Mouse (Mus musculus) urinary bladder, postnatal 25 days (tissue): ENCODE data around the gene Pten.
"Not testable (repeated sequence)": the region's sequence is repeated elsewhere in the genome, so short reads cannot be mapped to it uniquely, and the experiment has no call there.

Experiments
- DNase-seq: peaks from one replicate; pipeline ENCODE4 v3.0.0; 2022; ENCODE audit warnings: low spot score

Gene Pten

GRCm38 (mm10) chr19:32755104-32755791 lies 2.0 kb upstream of the Pten start:
- DNase-seq, result no peak

- DNase-seq, result peak; percentile 95
Observed at GRCm38 (mm10) chr19:32755792-32756635, 1.3 kb upstream of the Pten start.

GRCm38 (mm10) chr19:32756636-32756899 lies 729 bp upstream of the Pten start:
- DNase-seq, result no peak

DNA sequence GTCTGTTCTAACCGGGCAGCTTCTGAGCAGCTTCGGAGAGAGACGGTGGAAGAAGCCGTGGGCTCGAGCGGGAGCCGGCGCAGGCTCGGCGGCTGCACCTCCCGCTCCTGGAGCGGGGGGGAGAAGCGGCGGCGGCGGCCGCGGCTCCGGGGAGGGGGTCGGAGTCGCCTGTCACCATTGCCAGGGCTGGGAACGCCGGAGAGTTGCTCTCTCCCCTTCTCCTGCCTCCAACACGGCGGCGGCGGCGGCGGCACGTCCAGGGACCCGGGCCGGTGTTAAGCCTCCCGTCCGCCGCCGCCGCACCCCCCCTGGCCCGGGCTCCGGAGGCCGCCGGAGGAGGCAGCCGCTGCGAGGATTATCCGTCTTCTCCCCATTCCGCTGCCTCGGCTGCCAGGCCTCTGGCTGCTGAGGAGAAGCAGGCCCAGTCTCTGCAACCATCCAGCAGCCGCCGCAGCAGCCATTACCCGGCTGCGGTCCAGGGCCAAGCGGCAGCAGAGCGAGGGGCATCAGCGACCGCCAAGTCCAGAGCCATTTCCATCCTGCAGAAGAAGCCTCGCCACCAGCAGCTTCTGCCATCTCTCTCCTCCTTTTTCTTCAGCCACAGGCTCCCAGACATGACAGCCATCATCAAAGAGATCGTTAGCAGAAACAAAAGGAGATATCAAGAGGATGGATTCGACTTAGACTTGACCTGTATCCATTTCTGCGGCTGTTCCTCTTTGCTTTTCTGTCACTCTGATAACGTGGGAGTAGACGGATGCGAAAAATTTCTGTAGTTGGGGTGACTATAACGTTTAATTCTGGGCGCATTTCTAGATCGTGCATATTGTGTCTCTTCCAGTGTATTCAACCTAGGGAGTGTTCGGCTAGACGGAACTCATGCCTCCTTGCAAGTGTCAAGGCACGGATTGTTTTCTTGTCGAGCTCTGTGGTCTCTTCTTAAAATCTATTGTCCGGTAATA lies 815 bp downstream of the Pten start:
- peak; percentile 47 for DNase-seq

GRCm38 (mm10) chr19:32758793-32759161 lies 1.5 kb downstream of the Pten start:
- DNase-seq, result no peak

- no peak for DNase-seq
Observed at GRCm38 (mm10) chr19:32759357-32760024, 2.2 kb downstream of the Pten start.

- DNase-seq, result no peak
Observed at GRCm38 (mm10) chr19:32760499-32760898, 3.2 kb downstream of the Pten start.

- DNase-seq, result no peak
Observed at GRCm38 (mm10) chr19:32761162-32761561, 3.9 kb downstream of the Pten start.

DNA sequence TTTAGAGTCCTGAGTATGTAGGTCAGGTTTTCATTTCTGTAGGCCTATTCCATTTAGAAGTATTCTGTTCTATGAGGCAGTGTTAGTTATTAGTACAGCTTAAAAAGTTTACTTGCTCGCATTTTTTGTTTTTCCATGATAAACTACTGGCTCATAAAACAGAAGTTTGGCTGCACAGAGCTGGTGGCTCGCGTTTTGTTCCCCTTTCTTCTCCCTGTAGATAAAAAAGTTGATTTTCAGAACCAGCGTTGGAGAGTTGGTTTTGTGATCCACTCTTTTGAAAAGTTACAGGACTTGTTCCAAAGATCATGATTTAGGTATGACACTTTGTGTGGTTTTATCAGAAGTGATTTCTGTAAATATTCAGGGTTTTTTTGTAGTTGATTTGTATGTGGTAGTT lies 5.2 kb downstream of the Pten start:
- no peak for DNase-seq

DNA sequence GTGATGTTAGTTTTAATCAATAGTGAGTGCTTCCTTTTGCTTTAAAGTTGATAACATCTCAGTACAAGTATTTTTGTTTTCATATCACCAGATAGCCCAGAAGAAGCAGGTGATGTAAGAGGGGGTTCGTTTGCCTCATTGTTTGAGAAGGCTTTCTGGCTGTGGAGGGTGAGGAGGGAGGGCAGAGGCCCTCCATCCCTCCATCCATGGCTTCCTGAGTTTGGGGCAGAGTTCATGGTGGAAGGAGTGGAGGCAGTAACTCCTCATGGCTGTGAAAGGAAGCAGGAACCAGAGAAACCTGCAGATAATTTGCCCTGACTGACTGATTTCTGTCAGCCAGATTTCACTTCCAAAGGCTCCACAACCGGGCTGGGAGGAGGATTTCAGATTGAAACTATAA lies 21.1 kb downstream of the Pten start:
- DNase-seq, result no peak

DNA sequence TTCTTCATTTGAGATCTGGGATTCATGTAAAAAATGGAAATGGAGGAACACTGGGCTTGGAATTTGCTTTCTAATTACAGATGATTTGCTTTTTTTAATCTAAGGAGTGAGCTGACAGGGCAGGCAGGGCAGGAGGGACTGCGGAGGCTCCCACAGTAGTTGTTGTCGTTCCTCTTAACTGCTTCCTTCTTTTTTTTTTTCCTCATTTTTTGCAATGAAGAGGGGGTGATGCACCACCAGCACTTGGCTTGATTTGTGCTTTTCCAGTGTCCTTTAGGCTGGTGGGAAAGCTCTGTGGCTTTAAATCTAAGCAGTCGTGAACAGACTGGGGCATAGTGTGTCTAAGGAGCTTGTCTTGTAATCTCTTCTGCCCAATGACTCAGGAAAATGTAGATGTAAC lies 21.8 kb downstream of the Pten start:
- no peak for DNase-seq

DNA sequence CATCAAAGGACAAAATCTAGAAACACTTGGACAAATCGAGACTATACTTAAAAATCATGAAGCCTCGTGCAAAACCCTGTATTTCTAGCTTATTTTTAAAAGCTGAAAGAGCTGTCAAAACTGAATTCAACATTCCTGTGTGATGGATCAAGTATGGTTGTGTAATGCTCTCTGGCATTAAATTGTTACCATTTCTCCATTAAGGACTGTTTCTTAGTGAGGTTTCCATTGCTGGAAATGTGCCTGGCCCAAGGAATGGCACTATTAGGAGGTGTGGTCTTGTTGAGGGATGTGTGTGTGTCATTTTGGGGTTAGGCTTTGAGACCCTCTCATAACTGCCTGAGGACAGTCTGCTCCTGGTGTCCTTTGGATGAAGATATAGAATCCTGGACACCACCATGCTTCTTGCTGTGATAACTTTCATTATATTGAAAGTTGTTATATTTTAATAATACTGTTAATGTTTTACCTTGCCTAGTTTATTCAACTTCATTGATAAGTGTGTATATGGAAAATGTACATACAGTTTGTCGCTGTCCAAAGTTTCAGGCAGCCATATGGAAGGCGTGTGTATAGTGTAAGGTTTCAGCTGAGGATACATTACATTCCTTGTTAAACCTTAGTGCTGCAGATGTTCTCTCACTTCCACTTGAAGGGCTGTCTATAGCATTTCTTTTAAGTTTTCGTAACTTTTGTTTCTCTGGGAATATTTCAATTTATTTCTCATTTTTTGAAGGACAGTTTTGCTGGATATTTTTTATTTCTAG lies 24.2 kb downstream of the Pten start:
- DNase-seq, result no peak

GRCm38 (mm10) chr19:32787388-32787787 lies 30.1 kb downstream of the Pten start:
- not testable (repeated sequence) for DNase-seq

DNA sequence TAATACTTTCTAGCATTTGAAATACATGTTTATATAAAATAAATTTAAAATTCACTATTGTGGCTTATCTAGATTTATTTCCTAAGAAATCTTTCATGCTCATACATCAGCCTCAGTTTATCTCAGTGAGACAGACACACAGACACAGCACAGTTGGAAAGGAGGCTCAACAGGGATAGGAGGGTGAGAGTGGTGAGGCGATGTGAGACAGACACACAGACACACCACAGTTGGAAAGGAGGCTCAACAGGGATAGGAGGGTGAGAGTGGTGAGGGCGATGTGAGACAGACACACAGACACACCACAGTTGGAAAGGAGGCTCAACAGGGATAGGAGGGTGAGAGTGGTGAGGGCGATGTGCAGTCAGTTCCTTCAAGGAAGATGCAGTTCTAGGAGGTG lies 30.7 kb downstream of the Pten start:
- not testable (repeated sequence) for DNase-seq

DNA sequence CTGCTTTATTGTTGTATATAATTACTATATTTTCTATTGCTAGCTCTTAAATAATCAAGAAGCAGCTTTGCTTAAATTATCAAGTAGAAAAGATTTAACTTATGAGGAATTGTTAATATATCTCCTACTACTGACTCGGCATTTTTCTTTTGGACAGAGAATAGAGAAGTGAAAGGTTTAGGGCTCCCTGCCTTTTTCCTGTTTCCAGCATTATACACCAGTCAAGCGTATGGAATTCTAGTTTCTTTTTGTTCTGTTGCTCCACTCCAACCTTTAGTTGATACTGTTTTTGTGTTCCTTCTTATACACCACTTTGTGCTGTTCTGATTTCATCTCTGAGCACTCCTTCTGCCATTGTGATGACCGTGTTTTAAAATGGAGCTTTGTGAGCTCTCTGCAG lies 32.2 kb downstream of the Pten start:
- DNase-seq, result no peak

DNA sequence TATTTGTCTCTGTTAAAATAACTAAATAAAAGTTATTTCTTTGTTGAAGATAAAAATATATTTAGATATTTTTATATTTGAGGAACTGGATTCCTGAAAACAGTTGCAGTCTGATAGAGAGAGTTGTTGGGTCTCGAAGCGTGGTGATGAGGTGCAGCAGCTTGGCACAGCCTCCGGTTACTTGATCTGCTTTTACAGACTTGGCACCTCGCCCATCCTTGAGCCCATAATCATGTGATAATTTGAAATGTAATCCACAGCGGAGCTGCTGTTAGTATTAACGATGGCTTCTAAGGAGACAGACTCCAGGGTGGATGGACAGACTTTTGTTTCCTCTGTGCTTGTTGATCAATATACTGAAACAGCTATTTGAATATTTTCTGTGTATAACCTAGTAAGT lies 35.3 kb downstream of the Pten start:
- DNase-seq, result peak; percentile 26

GRCm38 (mm10) chr19:32793901-32794300 lies 36.6 kb downstream of the Pten start:
- DNase-seq, result no peak

- no peak for DNase-seq
Observed at GRCm38 (mm10) chr19:32800557-32800956, 43.3 kb downstream of the Pten start.

GRCm38 (mm10) chr19:32804703-32805102 lies 47.4 kb downstream of the Pten start:
- no peak for DNase-seq

DNA sequence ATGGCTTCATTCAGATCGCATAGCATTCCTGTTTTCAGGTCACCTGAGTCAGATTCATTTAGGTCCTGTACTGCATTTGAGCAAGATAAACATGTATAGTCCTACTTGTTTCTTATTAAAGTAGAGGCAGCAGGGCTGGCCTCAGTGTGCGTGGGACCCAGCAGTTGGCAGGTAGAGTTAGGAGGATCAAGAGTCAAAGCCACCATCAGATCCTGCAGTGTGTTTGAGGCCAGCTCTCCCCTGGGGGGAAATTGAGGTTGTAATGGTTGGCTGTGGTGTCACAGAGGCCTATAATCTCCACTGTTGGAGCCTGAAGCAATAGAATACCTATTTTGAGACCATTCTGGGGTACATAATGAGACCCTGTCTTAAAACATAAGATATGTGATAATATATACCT lies 50.3 kb downstream of the Pten start:
- DNase-seq, result no peak

DNA sequence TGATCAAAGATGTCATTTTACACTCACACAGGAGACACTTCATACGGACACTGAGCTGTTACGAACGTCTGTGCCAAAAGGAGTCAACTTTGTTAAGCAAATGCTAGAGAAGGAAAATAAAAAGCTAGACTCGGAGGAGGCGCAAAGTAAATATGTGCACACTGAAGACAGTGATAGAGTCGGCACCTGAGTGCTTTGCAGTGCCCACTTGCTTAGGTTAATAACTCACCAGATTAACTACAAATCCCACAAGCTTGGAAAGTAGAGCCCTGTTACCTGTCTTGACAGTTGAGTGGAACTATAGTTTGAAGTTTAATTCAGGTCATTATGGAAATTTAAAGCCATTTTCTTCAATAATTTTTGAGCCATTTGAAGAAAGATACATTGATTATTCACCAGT lies 51.4 kb downstream of the Pten start:
- DNase-seq, result no peak
